Mouse (Mus musculus): Measurements from ENCODE around the gene Olfr1087. TPM values are rescaled to one million over a fixed set of nuclear protein-coding genes. Genes with fewer than 3 reads are reported as not detected.

Olfr1087 gene
- polyA plus RNA-seq (2015; fragmentation: Nextera tagmentation; extraction: Ambion mirVana) = not detected in 2 replicates

DNA sequence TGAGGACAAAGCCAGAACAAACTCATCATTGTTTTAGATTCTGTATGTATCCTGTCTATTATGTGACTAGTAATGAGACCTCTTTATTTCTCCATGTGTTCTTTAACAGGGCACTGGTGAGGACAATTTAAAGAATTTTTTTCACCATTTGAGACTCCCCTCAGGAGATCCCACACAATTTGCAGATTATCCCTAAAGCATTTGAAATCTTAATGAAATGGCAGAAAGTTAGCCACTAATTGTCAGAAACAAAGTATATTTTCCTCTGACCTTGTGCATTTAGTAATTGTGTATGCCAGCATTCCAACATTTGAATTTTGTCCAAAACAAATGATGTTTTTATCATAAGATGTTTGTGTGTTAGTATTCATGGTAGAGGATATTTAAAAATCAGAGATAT lies at the start of gene Olfr1087:
Gene Olfr1087 (minus strand): TSS at position 101 of the 400 bp plus-strand sequence.

DNA sequence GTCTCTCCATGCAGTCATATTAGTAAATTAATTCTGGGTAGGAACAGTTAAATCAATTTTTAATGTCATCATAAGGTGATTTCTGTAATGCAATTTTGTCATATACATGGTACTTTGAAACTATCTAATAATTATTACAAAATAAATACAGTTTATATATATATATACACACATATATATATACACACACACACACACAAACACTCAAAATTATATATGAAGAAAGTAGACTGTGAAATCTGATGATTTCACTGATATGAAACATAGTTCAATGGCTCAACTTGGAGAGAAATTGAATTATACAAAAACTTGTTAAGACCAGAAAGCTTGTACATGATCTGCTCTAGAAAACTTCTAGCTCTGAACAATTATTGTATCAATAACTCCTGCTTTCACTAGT lies 35.4 kb upstream of the Olfr1087 start, which contains the start of gene Olfr1089:
Gene Olfr1089 (minus strand): TSS at position 101 of the 400 bp plus-strand sequence.

DNA sequence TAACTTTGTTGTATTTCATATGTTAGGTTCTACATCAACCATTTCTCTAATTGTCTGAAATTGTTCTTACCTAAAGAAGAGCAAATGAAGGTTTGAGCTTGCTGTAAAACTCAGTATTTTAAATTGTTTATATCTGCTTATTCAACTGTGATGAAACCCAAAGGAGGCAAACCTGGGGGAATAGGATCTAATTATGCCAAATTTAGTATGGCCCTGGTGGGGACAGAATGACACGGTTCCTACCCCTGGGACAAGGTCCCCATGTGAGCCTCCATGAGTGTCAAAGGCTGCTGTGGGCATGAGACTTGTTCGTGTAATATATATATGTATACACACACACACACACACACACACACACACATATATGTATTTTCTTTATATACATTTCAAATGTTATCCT lies 18.2 kb downstream of the Olfr1087 start, which contains the start of gene Olfr1086:
Gene Olfr1086 (minus strand): TSS at position 101 of the 400 bp plus-strand sequence.

DNA sequence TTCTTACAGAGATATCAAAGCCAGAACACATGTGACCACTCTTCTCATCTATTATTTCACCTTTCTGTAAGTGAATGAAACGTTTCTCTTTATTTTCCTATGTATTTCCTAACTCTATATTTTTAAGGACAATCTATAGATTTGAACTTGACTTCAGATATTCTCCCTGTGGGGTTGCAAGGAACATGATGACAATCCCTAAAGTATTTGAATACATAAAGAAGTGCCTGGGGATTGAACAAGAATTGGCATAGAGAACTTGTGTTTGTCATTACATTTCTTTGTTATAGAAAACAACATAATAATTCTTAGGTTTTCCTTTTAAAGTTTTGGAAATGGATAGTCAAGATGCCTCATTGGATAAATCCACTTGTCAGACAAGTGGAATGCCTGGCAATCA lies 36.3 kb downstream of the Olfr1087 start, which contains the start of gene Olfr1085:
Gene Olfr1085 (minus strand): TSS at position 101 of the 400 bp plus-strand sequence.

DNA sequence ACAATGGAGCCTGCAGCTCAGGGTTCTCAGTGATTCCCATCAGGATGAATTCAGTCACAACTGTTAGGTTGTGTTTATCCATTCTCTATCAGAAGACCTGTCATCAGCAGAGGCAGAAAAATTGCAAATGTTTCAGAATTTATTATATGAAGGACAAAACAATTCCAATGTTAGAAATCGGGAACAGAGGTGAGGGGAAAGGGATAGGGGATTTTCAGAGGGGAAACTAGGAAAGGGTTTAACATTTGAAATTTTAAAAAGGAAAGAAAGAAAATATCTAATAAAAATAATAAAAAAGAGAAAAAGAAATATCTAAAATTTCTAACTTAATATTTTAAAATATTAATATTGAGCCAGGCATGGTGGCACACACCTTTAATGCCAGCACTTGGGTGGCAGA lies 58.6 kb downstream of the Olfr1087 start, which contains the start of gene Olfr1084:
Gene Olfr1084 (minus strand): TSS at position 101 of the 400 bp plus-strand sequence.

Other genes with a start within 250 kb of the Olfr1087 start
- gene Olfr1065, start 247.8 kb downstream of the Olfr1087 start, polyA plus RNA-seq (2015; fragmentation: Nextera tagmentation; extraction: Ambion mirVana) = not detected in 2 replicates
- gene Olfr1066, start 242.1 kb downstream of the Olfr1087 start, polyA plus RNA-seq (2015; fragmentation: Nextera tagmentation; extraction: Ambion mirVana) = not detected in 2 replicates
- gene Olfr228, start 211.0 kb downstream of the Olfr1087 start, polyA plus RNA-seq (2015; fragmentation: Nextera tagmentation; extraction: Ambion mirVana) = not detected in 2 replicates
- gene Olfr1076, start 189.9 kb downstream of the Olfr1087 start, polyA plus RNA-seq (2015; fragmentation: Nextera tagmentation; extraction: Ambion mirVana) = not detected in 2 replicates
- gene Olfr1079, start 155.9 kb downstream of the Olfr1087 start, polyA plus RNA-seq (2015; fragmentation: Nextera tagmentation; extraction: Ambion mirVana) = not detected in 2 replicates
- gene Olfr1080, start 140.2 kb downstream of the Olfr1087 start, polyA plus RNA-seq (2015; fragmentation: Nextera tagmentation; extraction: Ambion mirVana) = not detected in 2 replicates
- gene Olfr1082, start 99.4 kb downstream of the Olfr1087 start, polyA plus RNA-seq (2015; fragmentation: Nextera tagmentation; extraction: Ambion mirVana) = not detected in 2 replicates
- gene Olfr1084, start 58.7 kb downstream of the Olfr1087 start, polyA plus RNA-seq (2015; fragmentation: Nextera tagmentation; extraction: Ambion mirVana) = not detected in 2 replicates
- not detected in 2 replicates for gene Olfr1085, start 36.4 kb downstream of the Olfr1087 start, polyA plus RNA-seq (2015; fragmentation: Nextera tagmentation; extraction: Ambion mirVana)
- not detected in 2 replicates for gene Olfr1086, start 18.3 kb downstream of the Olfr1087 start, polyA plus RNA-seq (2015; fragmentation: Nextera tagmentation; extraction: Ambion mirVana)
- gene Olfr1089, start 35.3 kb upstream of the Olfr1087 start, polyA plus RNA-seq (2015; fragmentation: Nextera tagmentation; extraction: Ambion mirVana) = not detected in 2 replicates
- not detected in 2 replicates for gene Olfr1090, start 60.6 kb upstream of the Olfr1087 start, polyA plus RNA-seq (2015; fragmentation: Nextera tagmentation; extraction: Ambion mirVana)
- gene Olfr1093, start 84.1 kb upstream of the Olfr1087 start, polyA plus RNA-seq (2015; fragmentation: Nextera tagmentation; extraction: Ambion mirVana) = not detected in 2 replicates
- not detected in 2 replicates for gene Olfr141, start 111.6 kb upstream of the Olfr1087 start, polyA plus RNA-seq (2015; fragmentation: Nextera tagmentation; extraction: Ambion mirVana)
- not detected in 2 replicates for gene Olfr1094, start 126.3 kb upstream of the Olfr1087 start, polyA plus RNA-seq (2015; fragmentation: Nextera tagmentation; extraction: Ambion mirVana)
- not detected in 2 replicates for gene Olfr1095, start 153.3 kb upstream of the Olfr1087 start, polyA plus RNA-seq (2015; fragmentation: Nextera tagmentation; extraction: Ambion mirVana)
- gene Gm13723, start 176.4 kb upstream of the Olfr1087 start, polyA plus RNA-seq (2015; fragmentation: Nextera tagmentation; extraction: Ambion mirVana) = not detected in 2 replicates
- not detected in 2 replicates for gene Olfr1097, start 193.8 kb upstream of the Olfr1087 start, polyA plus RNA-seq (2015; fragmentation: Nextera tagmentation; extraction: Ambion mirVana)
- gene Olfr1098, start 226.2 kb upstream of the Olfr1087 start, polyA plus RNA-seq (2015; fragmentation: Nextera tagmentation; extraction: Ambion mirVana) = not detected in 2 replicates

Measured in skeletal muscle tissue, postnatal 0 days (tissue).